Mouse (Mus musculus) T-helper 1 cell (primary cell): Measurements from ENCODE around the gene Kdelr3.

Experiments
- in situ Hi-C: fragments of 300-600 bp; cut with MboI, MseI; formaldehyde crosslinking; loops from one replicate; pipeline ENCODE4 v1.15.1; 2025; ENCODE audit warnings: high pct_unique_total_duplicates

The Kdelr3 gene

GRCm38 (mm10) chr15:79516171-79517096 is at the start of gene Kdelr3:
Kdelr3 (plus strand) TSS chr15:79516411.
- in situ Hi-C loops = loop anchor here (10.0 kb wide), 1 partner anchor 952 kb away; no protein-coding TSS in a partner anchor

DNA sequence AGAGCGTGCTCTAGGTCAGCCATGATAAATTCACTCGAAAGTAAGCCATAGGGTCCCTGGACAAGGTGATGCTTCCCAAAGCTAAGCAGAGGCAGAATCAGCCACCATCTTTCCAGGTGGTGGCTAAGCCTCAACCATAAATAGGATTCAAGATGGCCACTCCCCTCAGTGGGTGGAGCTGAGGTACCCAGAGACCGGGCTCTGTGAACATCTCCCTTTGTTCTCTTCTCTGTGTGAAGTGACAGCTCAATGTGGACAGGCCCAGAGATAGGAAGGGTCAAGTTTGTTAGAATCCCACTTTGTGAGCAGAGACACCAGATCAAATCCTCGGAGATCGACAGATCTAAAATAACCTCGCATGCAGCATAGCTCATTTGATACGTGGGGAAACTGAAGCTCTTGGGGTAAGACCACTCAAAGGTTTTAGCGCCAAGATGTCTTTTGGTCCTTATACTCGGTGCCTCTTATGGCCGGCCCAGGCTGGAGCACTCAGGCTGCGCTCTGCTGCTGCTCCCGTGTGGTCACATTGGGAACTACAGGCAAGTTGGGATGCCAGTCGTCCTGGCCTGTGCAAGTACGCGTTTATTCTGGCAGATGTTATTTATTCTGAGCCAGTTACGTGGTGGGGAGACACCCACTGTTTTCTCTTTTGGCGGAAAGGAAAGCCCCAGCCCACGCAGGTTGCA is 49.5 kb upstream of the Kdelr3 start:
- in situ Hi-C loops = loop anchor here (10.0 kb wide), 1 partner anchor 242 kb away; the partner anchor contains the start of genes Gm49486 and Pick1

- in situ Hi-C loops = loop anchor here (10.0 kb wide), 1 partner anchor 245 kb away; the partner anchor contains the start of genes Gm49486 and Pick1
Observed at GRCm38 (mm10) chr15:79469577-79469976, 46.6 kb upstream of the Kdelr3 start.

DNA sequence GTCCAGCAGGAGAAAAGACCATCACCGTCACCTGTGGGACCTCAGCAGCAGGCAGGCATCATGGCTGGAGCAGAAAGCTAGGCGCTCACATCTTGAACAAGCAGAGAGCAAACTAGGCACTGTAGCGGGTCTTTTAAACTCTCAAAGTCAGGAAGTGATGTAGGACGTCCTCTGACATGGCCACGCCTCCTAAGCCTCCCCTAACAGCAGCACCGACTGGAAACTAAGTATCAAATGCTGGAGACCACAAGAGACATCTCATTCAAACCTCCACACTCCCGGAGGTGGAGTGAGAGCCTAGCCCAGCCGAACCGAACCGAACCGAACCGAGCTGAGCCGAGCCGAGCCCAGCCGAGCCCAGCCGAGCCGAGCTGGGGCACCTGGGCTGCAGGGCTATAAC is 45.6 kb upstream of the Kdelr3 start:
- in situ Hi-C loops = no loop called here

DNA sequence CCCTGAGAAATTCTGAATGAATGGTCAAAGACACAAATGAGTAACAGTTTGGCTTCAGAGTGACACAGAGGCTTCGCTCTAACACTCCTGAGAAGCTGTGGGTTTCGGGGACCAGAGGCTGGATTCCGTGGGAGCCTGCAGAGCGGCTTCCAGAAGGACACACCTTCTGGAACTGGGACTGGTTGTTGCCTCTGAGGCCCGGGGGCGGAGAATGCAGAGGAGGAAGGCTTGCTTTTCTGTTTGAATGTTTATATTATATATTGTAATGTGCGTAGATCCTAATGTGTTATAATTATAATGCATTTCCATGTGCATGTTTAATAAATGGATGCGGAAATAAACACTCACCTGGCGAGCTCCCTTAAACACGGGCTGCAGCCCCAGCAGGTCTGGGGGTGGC is 45.1 kb upstream of the Kdelr3 start:
- in situ Hi-C loops = no loop called here

GRCm38 (mm10) chr15:79473042-79473441 is 43.2 kb upstream of the Kdelr3 start:
- in situ Hi-C loops = no loop called here

DNA sequence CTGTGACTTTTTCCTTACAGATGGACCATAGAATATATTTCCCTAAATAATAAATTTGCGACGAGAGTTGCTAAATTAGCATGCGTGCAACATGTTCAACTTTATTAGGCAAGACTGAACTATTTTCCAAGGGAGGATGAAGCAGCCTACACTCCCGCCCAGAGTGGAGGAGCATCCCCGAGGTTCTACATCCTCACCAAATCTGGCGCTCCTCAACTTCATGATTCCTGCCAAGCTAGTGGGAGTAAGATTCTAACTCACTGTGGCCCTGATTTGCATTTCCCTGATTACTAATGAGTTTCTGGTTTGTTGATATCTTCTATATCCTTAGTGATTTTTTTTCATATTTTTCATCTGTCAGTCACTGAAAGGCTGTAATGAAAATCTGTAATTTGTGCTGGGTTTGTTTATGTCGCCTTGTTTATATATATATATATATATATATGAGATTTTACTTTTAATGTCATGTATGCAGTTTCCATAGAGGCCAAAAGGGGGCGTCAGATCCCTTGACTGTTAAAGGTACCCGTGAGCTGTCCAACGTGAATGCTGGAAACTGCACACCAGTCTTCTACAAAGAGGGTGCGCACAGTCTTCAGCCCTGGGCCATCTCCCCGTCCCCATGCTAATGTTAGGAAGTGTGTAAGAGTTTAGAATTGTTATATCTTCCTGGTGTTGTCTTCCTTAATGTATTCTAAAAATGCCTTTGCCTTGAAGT is 42.4 kb upstream of the Kdelr3 start:
- in situ Hi-C loops = no loop called here

DNA sequence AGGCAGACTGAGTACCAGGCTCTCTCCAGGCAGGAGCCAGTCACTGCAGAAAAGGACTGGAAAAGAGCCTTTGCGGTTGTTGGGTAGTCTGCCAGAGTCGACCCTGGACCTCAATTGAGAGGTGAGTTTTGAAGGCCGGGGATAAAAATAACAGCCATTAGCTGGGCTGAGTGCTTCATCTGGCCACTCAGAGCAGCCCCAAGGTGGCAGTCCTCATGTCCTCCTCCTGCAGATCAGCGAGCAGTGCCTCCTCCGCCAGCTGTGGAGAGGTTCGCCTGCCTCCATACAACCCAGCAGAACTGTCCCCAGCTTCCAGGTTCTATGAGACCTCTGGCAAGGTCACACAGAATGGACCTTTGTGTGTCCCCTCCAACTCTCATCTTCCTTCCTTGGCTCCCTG is 39.0 kb upstream of the Kdelr3 start:
- in situ Hi-C loops = no loop called here

DNA sequence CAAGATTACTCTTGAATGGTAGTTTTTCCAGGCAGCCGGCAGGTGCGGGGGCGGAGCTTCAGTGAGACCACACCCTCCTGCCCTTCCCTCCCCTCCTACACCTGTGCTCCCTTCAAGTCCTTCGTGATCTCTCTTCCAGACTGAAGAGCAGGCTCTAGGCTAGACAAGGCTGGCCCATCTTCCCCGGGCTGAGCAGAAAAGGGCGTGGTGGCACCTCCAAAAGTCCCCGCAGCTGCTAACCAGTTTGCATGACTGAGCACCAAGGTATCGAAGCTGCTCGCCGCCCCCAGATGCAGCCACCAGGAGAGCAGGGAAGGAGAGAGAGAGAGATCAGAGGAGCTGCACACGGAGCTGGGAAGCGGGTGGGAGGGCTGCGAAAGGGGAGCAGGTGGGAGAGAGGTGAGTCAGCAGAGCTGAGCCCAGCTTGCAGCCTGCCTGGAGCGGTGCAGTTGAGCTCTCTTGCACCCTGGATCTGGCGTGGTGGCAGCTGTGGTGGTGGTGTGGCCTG is 35.0 kb upstream of the Kdelr3 start:
- in situ Hi-C loops = no loop called here

DNA sequence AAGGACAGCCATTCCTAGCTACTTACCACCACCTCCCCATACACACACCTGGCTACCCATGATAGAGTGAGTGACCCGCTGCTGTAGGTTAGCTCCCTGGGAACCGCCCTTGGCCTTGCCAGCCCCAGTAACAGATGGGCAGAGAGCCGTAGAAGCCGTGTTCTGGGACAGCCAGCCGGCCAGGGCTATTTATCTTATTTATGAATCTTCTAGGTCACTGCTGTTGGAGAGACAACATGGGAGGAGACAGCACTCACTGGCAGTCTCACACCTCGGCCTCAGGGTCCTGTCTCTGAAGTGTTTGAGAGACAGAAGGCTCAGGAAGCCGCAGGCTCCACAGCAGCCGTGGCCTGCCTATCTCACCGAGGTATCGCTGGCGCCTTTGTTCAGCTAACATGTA is 26.7 kb upstream of the Kdelr3 start:
- in situ Hi-C loops = no loop called here

DNA sequence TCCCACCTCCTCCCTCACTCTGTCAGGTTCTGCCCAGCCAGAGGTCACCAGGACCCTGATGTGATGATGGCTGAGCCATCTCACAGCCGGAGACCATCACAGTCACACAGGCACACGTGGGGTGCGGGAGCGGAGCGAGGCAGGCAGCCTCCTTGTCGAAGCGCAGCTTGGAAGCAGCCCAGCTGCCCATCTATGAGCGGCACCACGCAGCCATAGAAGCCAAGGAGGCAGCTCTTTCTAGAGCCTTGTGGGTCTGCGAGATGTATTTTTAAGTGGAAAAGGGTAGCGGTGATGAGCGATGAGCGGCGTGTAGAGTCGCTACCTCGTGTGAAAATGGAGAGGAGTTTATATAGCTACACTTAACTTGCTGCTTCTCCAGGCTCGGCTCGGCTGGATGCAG is 22.7 kb upstream of the Kdelr3 start:
- in situ Hi-C loops = no loop called here

DNA sequence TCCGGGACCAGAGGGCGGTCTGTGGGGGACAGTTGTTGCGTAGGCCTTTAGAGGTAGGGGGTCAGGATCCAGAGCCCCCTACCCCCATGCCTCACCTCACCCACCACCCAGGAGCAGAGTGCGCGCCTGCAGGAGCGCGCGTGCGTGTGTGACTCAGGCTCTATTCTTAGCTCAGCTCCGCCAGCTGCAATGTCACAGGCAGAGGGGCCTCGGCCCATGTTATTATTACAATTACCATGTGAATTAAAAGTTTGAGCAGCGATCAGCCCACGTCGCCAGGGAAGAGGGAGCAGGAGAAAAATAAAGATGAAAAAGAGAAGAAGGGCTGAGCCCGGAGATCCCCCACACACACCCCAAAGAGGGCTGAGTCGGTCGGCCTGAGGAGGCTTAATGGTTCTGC is 16.1 kb upstream of the Kdelr3 start:
- in situ Hi-C loops = no loop called here

DNA sequence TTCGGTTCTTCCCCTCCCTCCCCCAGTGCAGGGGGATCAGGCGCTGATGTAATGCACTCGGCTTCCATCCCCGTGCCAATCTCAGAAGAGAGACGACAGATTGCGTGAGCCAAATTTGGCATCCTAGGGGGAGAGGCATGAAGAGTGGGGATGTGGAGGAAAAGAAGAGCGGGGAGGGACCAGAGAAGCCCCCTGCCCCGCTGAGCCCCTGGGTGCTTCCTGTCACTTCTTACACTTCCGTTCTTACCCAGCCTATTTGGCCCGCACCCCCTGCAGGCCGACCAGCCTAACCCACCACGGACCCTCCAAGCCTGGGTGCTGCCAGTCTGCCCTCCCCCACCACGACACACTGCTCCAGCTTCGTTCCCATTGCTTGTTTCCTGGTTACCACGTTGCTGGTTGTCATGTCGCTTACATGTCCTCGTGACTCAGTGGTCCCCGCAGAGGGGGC is 13.3 kb upstream of the Kdelr3 start:
- in situ Hi-C loops = no loop called here

- in situ Hi-C loops = no loop called here
Observed at GRCm38 (mm10) chr15:79503438-79503837, 12.8 kb upstream of the Kdelr3 start.

GRCm38 (mm10) chr15:79504707-79505452 is 11.3 kb upstream of the Kdelr3 start, which contains the start of gene Kcnj4:
Kcnj4 (minus strand) TSS chr15:79505241.
- in situ Hi-C loops = no loop called here

DNA sequence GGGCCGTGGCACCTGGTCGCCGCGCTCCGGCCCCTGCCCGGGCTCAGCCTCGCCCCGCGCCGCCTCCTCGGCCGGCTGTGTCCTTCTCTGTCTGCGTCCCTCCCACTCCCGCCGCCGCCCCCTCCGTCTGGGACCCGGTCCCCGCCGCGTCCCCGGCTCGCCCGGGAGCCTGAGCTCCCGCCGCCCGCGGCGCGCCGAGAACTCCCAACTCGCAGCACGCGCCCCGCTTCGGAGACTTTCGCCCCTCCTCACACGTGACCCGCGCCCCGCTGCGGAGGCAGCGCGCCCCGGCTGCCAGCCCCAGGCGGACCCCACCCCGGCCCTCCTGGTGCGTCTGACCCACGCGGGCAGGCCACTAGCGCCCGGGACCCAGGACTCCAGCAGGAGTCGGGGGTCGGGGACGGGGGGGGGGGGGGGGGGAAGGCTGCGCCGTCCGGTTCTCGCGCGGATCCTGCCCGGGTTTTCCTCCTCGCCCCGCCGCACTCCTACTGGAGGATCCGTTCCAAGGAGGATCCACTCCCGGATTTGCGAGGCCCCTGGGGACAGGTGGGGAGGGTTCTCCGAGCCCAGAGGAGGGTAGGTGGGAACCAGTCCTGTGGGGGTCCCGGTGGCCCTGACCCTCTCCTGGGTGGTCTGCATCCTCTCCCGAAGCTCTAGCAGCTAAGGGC is 10.5 kb upstream of the Kdelr3 start:
- in situ Hi-C loops = no loop called here

DNA sequence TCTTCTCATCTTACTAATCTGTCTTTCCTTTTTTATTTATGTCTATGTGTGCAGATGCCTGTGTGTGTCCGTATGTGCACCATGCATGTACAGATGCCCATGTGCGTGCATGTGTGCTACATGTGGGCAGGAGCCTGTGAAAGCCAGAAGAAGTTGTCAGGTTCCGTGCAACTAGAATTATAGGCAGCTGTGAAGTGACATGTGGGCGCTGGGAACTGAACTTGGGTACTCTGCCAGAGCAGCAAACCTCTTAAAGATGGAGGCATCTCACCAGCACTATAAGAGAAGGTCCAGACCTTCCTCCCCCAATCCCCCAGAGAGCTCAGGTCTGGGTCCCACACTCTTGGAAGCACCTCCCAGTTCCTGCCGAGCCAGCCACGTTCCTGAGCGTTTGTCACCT is 9.8 kb upstream of the Kdelr3 start:
- in situ Hi-C loops = no loop called here

GRCm38 (mm10) chr15:79507055-79507828 is 9.0 kb upstream of the Kdelr3 start:
- in situ Hi-C loops = no loop called here

GRCm38 (mm10) chr15:79509998-79510397 is 6.2 kb upstream of the Kdelr3 start:
- in situ Hi-C loops = loop anchor here (10.0 kb wide), 1 partner anchor 945 kb away; no protein-coding TSS in a partner anchor
